Mouse (Mus musculus): ENCODE measurements around the gene Fam183b.
A peak's percentile ranks its signal among the peaks of the same experiment; 100 is the strongest.

The Fam183b gene

GRCm38 (mm10) chr11:58752434-58752833, 49.3 kb downstream of the Fam183b start, which contains the start of gene Olfr316:
Gene Olfr316, plus strand, starts transcription at chr11:58752734.
- DNase-seq, result no peak

GRCm38 (mm10) chr11:58751096-58751495, 50.7 kb downstream of the Fam183b start:
- DNase-seq, result peak; percentile 36

Data from right cerebral cortex, postnatal 14 days (tissue).